Mouse (Mus musculus) embryonic facial prominence, embryonic 15.5 days (tissue): Measurements from ENCODE around the gene Olfr1328. TPM values are rescaled to one million over a fixed set of nuclear protein-coding genes. Genes with fewer than 3 reads are reported as not detected.

Source experiments
- polyA plus RNA-seq: library from polyadenylated mRNA; unstranded; fragments of >200 nt; fragmentation: Nextera tagmentation; extraction: Ambion mirVana; gene quantifications from 2 replicates; pipeline ENCODE4 v1.2.1, GENCODE M21; 2015

The Olfr1328 gene
- polyA plus RNA-seq, 1 experiment from 2014 or later, result not detected

Other genes with a start within 250 kb of the Olfr1328 start
- gene Olfr1342, start 245.9 kb downstream of the Olfr1328 start, polyA plus RNA-seq, result 0.13 and 0.15 TPM in 2 replicates
- 0.07 and 0.17 TPM in 2 replicates for gene Olfr1341, start 235.1 kb downstream of the Olfr1328 start, polyA plus RNA-seq
- 0.44 and 0.50 TPM in 2 replicates for gene Olfr1340, start 218.5 kb downstream of the Olfr1328 start, polyA plus RNA-seq
- gene Olfr1339, start 206.4 kb downstream of the Olfr1328 start, polyA plus RNA-seq, result 0.08 and 0.22 TPM in 2 replicates
- 0.19 and 0.37 TPM in 2 replicates for gene Olfr1338, start 179.9 kb downstream of the Olfr1328 start, polyA plus RNA-seq
- gene Olfr1337, start 156.0 kb downstream of the Olfr1328 start, polyA plus RNA-seq, result not detected in 2 replicates
- gene Olfr1335, start 128.7 kb downstream of the Olfr1328 start, polyA plus RNA-seq, result not detected in 2 replicates
- not detected in 2 replicates for gene Olfr1333, start 102.3 kb downstream of the Olfr1328 start, polyA plus RNA-seq
- not detected in 2 replicates for gene Olfr1331, start 74.0 kb downstream of the Olfr1328 start, polyA plus RNA-seq
- gene Olfr1330, start 50.0 kb downstream of the Olfr1328 start, polyA plus RNA-seq, result 0.36 TPM in 1 of 2 replicates, not detected in the other
- 0.18 TPM in 1 of 2 replicates, not detected in the other for gene Olfr1329, start 21.1 kb downstream of the Olfr1328 start, polyA plus RNA-seq
- gene Lao1, start 23.0 kb upstream of the Olfr1328 start, polyA plus RNA-seq, result 0.16 TPM in 1 of 2 replicates, not detected in the other
- 141 and 160 TPM in 2 replicates for gene Slc2a1, start 170.1 kb upstream of the Olfr1328 start, polyA plus RNA-seq
- gene Zfp691, start 235.6 kb upstream of the Olfr1328 start, polyA plus RNA-seq, result 8.1 and 8.3 TPM in 2 replicates